In the genomic region with DNA sequence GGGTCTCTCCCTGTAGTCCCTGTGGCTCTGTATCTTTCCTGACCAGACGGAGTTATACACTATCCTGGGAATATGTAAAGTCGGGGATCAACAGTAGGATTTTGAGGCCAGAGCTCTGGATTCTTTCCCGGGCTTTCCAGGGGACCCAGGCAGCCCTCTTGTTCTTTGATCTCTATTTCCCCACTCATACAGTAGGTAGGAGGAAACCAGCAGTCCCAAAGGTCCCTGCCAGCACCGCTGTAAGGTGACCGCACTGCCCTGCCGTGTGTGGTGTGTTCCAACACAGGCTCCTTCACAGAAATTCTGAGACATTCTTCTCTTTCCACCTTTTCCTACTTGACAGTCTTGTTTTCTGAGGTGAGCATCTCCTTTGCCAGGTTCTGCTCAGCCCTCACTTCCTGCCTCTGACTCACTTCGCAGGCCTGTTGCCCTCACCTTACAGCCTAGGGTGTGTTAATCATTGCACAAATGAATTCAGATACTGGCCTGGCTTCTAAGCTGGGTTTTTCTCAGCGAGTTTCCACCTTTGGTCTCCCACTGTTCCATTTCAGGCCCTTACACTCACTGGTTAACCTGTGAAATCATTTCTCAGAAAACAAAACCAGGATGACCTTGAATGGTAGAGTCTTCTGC, we compare ENCODE assay signal across 12 mouse cellular contexts. TPM values are rescaled to one million over a fixed set of nuclear protein-coding genes. Genes with fewer than 3 reads are reported as not detected.
A peak's percentile ranks its signal among the peaks of the same experiment; 100 is the strongest.
DNase-seq lines count a peak whose midpoint lies in the region; ATAC-seq and TF ChIP-seq lines count a peak whose summit lies in the region.
"Had no signal": no experiment of that assay in that cellular context is flagged by ENCODE, and none has a peak within 500 bp of the region (broad histone marks: within the 10 kb centered on the region; RNA-seq: fewer than 3 reads in every experiment).

No protein-coding gene starts in this region.

- DNase-seq in liver, embryonic 13.5 days = no peak
- DNase-seq in liver = no peak
- peak; percentile 39 for DNase-seq in kidney, postnatal 0 days (ENCODE audit: low spot score)
- DNase-seq in ovary, postnatal 10 days (ENCODE audit: low spot score) = no peak
- no peak for DNase-seq in testis, postnatal 10 days (ENCODE audit: low spot score)

- no peak for TF ChIP-seq CTCF in kidney, postnatal 0 days (IDR thresholded peaks at IDR 0.05; ENCODE audit: low read depth)

- H3K9me3 ChIP-seq in liver, embryonic 13.5 days (replicated peaks) = no peaks in the 10 kb centered on the region
- H3K9me3 ChIP-seq in intestine, embryonic 16.5 days (ENCODE audit: control insufficient read depth, low read length) = no peaks in the 10 kb centered on the region
- H3K9me3 ChIP-seq in kidney, postnatal 0 days (replicated peaks; ENCODE audit: low read length) = no peaks in the 10 kb centered on the region
- H3K9me3 ChIP-seq in stomach, embryonic 16.5 days (replicated peaks; ENCODE audit: control insufficient read depth, low read length) = no peaks in the 10 kb centered on the region
- H3K9me3 ChIP-seq: forebrain, embryonic 15.5 days; hindbrain, embryonic 10.5 days had no signal

- ATAC-seq in liver, embryonic 13.5 days (ENCODE audit: low read depth) = 0 out of 2 replicates have a peak, but pooled peaks have one; percentile 39
- ATAC-seq in intestine, embryonic 16.5 days = peak; percentile 78
- peak; percentile 78 for ATAC-seq in kidney, postnatal 0 days (replicated peaks; ENCODE audit: low FRiP score, low read depth)
- 0 out of 2 replicates have a peak, but pooled peaks have one; percentile 59 for ATAC-seq in stomach, embryonic 16.5 days (ENCODE audit: insufficient read depth, low FRiP score)
- no peak for ATAC-seq in monocyte, adult 5-6 weeks (replicated peaks; ENCODE audit: insufficient number of reproducible peaks, low FRiP score, low TSS enrichment, poor library complexity, severe bottlenecking)
- ATAC-seq: forebrain, embryonic 15.5 days had no signal

- WGBS in liver, embryonic 13.5 days (ENCODE audit: insufficient replicate concordance) = 36% methylated on average over 8 of the region's 8 CpGs
- WGBS in intestine, embryonic 16.5 days = 40% methylated on average over 8 of the region's 8 CpGs
- WGBS in kidney, postnatal 0 days = 38% methylated on average over 8 of the region's 8 CpGs
- WGBS in stomach, embryonic 16.5 days = 50% methylated on average over 8 of the region's 8 CpGs

- H3K4me1 ChIP-seq in liver, embryonic 13.5 days (replicated peaks) = no peaks in the 10 kb centered on the region; the same call in 1 of the 2 replicates
- peaks cover 29% of the 10 kb centered on the region for H3K4me1 ChIP-seq in intestine, embryonic 16.5 days (ENCODE audit: control insufficient read depth, insufficient read depth, low read length)
- peaks cover 4% of the 10 kb centered on the region; the same call in 1 of the 2 replicates for H3K4me1 ChIP-seq in kidney, postnatal 0 days (replicated peaks; ENCODE audit: insufficient read depth, low read length)
- H3K4me1 ChIP-seq in stomach, embryonic 16.5 days (ENCODE audit: control insufficient read depth, insufficient read depth, low read length) = peaks cover 8% of the 10 kb centered on the region; the same call in 1 of the 2 replicates

- no peak overlapping the region for H3K4me2 ChIP-seq in liver, embryonic 13.5 days
- H3K4me2 ChIP-seq in intestine, embryonic 16.5 days (ENCODE audit: low read depth, low read length) = no peak overlapping the region
- H3K4me2 ChIP-seq in kidney, postnatal 0 days (ENCODE audit: low read length) = no peak overlapping the region
- no peak overlapping the region for H3K4me2 ChIP-seq in stomach, embryonic 16.5 days (ENCODE audit: low read depth, low read length)
- H3K4me2 ChIP-seq: forebrain, embryonic 15.5 days; heart, embryonic 11.5 days; midbrain, embryonic 12.5 days had no signal

- no peaks in the 10 kb centered on the region for H3K36me3 ChIP-seq in liver, embryonic 13.5 days
- no peaks in the 10 kb centered on the region for H3K36me3 ChIP-seq in intestine, embryonic 16.5 days (ENCODE audit: control insufficient read depth, insufficient read depth, low read length)
- no peaks in the 10 kb centered on the region for H3K36me3 ChIP-seq in kidney, postnatal 0 days (ENCODE audit: insufficient read depth, low read length)
- no peaks in the 10 kb centered on the region for H3K36me3 ChIP-seq in stomach, embryonic 16.5 days (ENCODE audit: control insufficient read depth, insufficient read depth, low read length)
- H3K36me3 ChIP-seq: forebrain, embryonic 15.5 days; hindbrain, embryonic 10.5 days; midbrain, embryonic 12.5 days had no signal

- no peak overlapping the region for H3K9ac ChIP-seq in liver, embryonic 13.5 days
- H3K9ac ChIP-seq in intestine, embryonic 16.5 days (ENCODE audit: low read depth, low read length) = peak overlapping the region; percentile 1; the same call in 1 of the 2 replicates
- no peak overlapping the region for H3K9ac ChIP-seq in kidney, postnatal 0 days (ENCODE audit: low read depth, low read length)
- no peak overlapping the region for H3K9ac ChIP-seq in stomach, embryonic 16.5 days (ENCODE audit: low read length)
- H3K9ac ChIP-seq: forebrain, embryonic 15.5 days; midbrain, embryonic 12.5 days had no signal

- H3K27ac ChIP-seq in liver, embryonic 13.5 days = no peak overlapping the region
- H3K27ac ChIP-seq in intestine, embryonic 16.5 days (ENCODE audit: low read length) = peak overlapping the region; percentile 79
- H3K27ac ChIP-seq in kidney, postnatal 0 days = peak overlapping the region; percentile 56
- H3K27ac ChIP-seq in stomach, embryonic 16.5 days (ENCODE audit: low read length) = peak overlapping the region; percentile 75
- H3K27ac ChIP-seq: forebrain, embryonic 15.5 days; hindbrain, embryonic 10.5 days; midbrain, embryonic 12.5 days had no signal

- peaks cover 38% of the 10 kb centered on the region for H3K27me3 ChIP-seq in liver, embryonic 13.5 days
- no peaks in the 10 kb centered on the region for H3K27me3 ChIP-seq in intestine, embryonic 16.5 days (replicated peaks; ENCODE audit: control insufficient read depth, insufficient read depth, low read length)
- H3K27me3 ChIP-seq in kidney, postnatal 0 days (ENCODE audit: insufficient read depth, low read length) = no peaks in the 10 kb centered on the region
- no peaks in the 10 kb centered on the region for H3K27me3 ChIP-seq in stomach, embryonic 16.5 days (ENCODE audit: control insufficient read depth, insufficient read depth, low read length)
- H3K27me3 ChIP-seq: forebrain, embryonic 15.5 days had no signal

- no peak overlapping the region for H3K4me3 ChIP-seq in liver, embryonic 13.5 days (replicated peaks)
- no peak overlapping the region for H3K4me3 ChIP-seq in intestine, embryonic 16.5 days (ENCODE audit: low read length)
- no peak overlapping the region for H3K4me3 ChIP-seq in kidney, postnatal 0 days (replicated peaks; ENCODE audit: low read depth, low read length)
- no peak overlapping the region for H3K4me3 ChIP-seq in stomach, embryonic 16.5 days (replicated peaks; ENCODE audit: low read length)
- H3K4me3 ChIP-seq: forebrain, embryonic 15.5 days; hindbrain, embryonic 10.5 days; midbrain, embryonic 12.5 days had no signal

RNA-seq across cellular contexts. Expression of a gene that starts 53.0 kb away (rescaled TPM):
- 2.3 and 3.0 TPM in 2 replicates for polyA plus RNA-seq in liver, embryonic 13.5 days (2015; fragmentation: Nextera tagmentation; extraction: Ambion mirVana)
- 1.5 and 2.7 TPM in 2 replicates for polyA plus RNA-seq in intestine, embryonic 16.5 days (2015; fragmentation: Nextera tagmentation; extraction: Ambion mirVana)
- 5.4 and 6.6 TPM in 2 replicates for polyA plus RNA-seq in kidney, postnatal 0 days (2015; fragmentation: Nextera tagmentation; extraction: Ambion mirVana)
- polyA plus RNA-seq in stomach, embryonic 16.5 days (2015; fragmentation: Nextera tagmentation; extraction: Ambion mirVana) = 2.1 and 2.7 TPM in 2 replicates
- total RNA-seq in monocyte, adult 5-6 weeks (2017) = 1.0 to 3.3 TPM (median 1.1 TPM) in 3 replicates
